Mouse (Mus musculus) right cerebral cortex, postnatal 10 days (tissue): ENCODE data around the gene Maco1.

Experiments
- DNase-seq, 2 experiments: peaks; one replicate each; pipeline ENCODE4 v3.0.0; 2021; ENCODE audit warnings: low spot score in 2 of 2

The Maco1 gene

DNA sequence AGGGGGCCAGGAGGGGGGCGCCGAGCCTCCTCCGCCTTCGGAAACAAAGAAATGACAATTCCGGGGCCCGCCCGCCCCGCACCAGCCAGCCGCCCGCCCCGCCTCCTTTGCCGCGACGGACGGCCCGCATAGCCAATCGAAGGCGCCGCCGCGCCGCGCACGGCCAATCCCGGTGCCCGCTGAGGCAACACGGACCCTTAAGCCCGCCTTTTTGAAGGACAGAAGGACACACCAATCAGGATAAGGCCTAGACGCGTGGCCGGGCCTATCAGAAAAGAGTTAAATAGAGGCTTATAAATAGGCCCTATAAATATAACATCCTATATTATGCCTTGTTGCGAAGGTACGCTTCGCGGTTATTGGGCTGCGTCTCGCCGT is at the start of gene Maco1:
TSS of gene Maco1 (minus strand) at position 87 of the 378 bp plus-strand sequence.
- peak; percentile 99 for DNase-seq

DNA sequence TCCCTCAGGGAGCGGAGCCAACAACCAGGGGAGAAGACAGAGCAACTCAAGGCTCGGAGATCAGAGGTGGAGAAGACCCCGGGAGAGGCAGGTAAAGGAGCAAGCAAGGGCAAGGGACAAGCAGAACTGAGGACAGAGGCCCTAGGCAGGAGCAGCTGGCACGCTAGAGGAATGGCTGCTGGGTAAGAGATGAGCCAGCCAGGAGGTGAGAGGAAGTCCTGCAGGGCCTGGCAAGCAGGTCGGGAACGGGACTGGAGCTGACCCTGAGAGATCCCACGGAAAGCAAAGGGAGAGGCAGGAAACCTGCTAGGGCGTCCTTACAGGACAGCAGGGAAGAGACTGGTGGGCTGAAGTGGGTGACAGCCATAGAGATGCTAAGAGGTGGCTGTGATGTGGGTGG is 48.0 kb upstream of the Maco1 start:
- no peak for DNase-seq

GRCm38 (mm10) chr4:134897256-134897655 is 44.1 kb upstream of the Maco1 start:
- DNase-seq: no peak

DNA sequence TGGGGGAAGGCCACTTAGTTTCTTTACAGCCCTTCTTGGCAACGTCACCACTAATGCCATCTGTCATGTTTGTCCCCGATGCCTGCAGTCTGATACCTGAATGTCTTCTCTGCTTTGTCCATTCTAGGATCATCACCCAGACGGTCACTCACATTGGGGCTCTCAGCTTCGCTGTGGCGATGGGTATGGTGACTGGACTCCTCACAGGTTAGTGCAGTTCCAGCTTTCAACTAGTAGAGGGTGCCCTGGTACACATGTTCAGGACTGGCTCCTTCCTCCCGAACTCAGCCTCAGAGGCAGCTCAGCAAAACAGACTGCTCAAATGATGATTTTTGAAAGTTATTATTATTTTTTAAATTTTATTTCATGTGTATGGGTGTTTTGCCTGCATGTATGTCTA is 39.0 kb upstream of the Maco1 start:
- DNase-seq: peak; percentile 67 to 77

DNA sequence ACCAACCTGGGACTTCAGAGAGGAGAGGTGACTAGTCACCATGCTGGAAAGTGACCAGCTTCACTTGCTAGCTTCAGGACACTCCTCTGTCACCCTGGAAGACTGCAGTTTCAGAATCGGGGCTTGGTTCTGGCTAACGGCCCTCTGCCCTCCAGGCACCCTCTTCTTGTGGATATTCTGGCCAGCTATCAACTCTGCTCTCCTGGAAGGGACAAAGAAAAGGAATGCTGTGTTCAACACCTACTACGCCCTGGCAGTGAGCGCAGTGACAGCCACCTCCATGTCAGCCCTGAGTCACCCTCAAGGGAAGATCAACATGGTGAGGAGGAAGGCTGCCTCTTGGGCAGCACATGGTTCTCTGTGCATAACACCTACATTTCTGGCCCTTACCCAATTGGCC is 31.2 kb upstream of the Maco1 start:
- DNase-seq: no peak

GRCm38 (mm10) chr4:134883808-134884207 is 30.7 kb upstream of the Maco1 start:
- DNase-seq: no peak

- no peak for DNase-seq
Observed at GRCm38 (mm10) chr4:134883266-134883665, 30.1 kb upstream of the Maco1 start.

DNA sequence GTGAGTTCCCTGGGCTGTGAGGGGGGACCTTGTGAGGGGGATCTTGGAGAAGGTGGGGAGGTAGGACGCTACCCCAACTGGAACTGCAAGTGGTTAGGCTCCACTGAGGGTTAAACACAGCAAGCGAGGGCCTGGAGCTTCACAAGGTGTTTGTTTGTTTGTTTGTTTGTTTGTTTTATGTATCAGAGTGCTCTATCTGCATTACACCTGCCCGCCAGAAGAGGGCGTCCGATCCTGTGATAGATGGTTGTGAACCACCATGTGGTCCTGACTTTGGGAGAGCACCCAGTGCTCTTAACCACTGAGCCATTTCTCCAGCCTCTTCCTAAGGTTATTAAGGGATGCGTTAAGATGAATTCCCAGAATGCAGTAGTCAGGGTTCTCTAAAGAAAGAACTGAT is 26.9 kb upstream of the Maco1 start:
- DNase-seq: no peak

GRCm38 (mm10) chr4:134879410-134879981 is 26.4 kb upstream of the Maco1 start:
- DNase-seq: peak; percentile 69 to 82

DNA sequence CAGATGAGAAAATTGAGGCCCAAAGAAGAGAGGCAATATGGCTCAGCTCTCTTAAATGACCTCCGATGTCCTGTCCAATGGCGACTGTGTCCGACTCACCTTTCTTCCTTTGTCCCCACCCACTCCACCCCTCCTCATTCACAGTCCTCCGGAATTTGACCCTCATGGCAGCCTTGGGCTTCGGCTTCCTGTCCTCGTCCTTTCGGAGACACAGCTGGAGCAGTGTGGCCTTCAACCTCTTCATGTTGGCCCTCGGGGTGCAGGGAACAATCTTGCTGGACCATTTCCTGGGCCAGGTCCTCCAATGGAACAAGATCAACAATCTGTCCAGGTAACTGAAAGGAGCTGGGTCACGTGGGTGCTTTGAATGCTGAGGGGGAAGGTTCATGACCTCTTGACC is 23.0 kb upstream of the Maco1 start:
- no peak for DNase-seq

GRCm38 (mm10) chr4:134871950-134872349 is 18.8 kb upstream of the Maco1 start:
- DNase-seq: no peak

DNA sequence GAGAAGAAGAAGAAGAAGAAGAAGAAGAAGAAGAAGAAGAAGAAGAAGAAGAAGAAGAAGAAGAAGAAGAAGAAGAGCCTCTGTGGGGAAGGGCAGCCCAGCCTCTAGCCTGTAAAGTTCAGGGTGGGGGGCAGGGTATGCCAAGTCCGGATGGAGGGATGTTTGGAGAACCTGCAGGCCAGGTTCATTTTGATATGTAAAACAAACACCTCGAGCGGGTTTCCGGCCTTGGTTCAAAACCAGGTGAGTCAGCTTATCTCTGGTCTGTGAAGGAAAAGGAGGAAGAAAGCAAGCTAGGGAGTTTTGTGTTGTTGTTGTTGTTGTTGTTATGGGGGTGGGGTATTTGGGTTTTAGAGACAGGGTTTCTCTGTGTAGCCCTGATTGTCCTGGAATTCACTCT is 18.3 kb upstream of the Maco1 start:
- no peak for DNase-seq

DNA sequence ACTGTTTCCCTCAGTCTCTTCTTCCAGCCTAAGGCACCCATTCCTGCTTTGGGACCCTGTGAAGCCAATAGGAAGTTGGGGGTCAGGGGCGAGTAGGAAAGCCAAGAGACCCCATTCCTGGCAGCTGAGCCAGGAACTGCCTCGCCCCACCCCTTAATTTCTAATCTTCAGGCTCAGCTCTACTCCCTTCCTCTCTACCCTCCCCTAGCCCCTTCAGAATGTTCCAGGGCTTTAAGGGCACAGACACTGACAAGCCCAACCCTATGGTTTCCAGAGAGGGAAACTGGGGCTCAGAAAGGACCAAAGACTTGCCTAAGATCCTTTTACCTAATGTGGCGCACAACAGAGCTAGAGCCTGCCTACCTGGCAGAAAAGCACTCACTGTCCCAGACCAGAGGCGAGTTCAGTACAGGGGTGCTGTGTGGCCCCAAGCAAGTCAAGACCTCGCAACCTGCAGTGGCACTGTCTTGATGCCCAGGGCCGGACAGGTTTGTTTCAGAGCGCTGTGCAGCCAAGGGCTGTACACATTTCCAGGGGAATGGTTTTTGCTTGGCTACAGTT is 16.8 kb upstream of the Maco1 start:
- DNase-seq: no peak

DNA sequence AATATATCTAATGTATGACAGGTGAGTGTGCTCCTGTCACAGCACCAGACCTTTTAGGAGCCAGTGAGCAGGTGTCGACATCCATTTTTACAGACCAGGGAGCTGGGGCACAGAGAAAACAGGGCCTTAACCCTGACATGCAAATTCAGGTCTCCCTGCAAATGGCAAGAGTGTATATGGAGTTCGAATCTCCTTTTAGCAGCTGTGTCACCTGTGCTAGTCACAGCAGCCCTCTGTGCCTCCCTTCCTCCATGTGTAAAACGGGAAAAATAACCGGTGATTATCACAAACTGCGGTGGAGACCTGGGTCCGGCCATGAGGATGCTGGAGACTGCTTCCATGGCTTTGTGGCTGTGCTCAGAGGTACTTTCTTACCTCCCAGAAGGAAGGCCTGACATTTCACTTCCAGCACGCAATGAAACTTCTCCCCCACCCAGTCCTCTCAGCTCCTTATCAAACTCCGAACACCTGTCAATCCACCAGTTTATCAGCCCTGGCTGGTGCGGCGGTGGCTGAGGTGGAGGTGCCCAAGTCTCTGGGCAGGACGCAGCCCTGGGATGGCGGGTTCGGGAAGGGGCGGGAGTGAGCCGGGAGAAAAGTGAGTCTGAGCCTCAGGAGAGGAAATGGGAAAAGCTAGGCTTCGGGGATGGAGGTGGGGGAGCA is 16.1 kb upstream of the Maco1 start:
- DNase-seq: no peak

DNA sequence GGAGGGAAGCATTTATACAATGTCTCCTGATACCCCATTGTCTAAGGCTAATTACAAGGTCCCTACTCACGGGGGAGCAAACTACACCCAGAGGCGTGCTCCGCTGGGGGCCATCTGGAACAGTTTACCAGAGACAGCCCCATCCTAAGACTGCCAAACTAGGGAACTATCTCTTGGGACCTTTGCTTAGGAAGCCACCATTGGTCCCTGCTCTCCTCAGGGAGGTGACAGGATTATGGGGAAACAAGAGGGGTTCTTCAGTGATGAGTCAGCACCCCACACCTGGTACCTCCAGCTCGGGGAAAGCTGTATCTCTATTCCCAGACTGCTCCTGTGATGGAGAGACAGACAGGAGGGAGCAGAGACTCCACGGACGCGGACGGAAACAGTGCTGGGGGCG is 15.3 kb upstream of the Maco1 start:
- no peak for DNase-seq

- DNase-seq: no peak
Observed at GRCm38 (mm10) chr4:134868065-134868464, 14.9 kb upstream of the Maco1 start.

GRCm38 (mm10) chr4:134867661-134868060 is 14.5 kb upstream of the Maco1 start:
- no peak for DNase-seq

DNA sequence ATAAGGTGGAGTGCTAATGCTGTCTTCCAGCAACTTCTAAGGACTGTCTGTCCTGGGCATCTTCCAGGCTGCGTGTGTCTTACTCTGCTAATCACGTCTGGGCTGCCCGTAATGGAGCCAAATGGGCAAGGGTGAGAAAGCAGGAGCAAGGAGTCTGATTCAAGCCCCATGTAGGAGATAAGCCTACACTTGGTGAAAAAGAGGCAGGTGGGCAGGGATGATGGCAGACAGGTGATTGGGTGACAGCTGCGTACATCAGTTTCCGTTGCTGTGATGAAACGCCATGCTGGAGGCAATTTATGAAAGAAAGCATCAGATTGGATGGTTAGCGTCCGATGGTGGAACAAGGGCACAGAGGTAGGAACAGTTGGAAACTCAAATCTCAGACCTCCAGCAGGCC is 14.1 kb upstream of the Maco1 start:
- DNase-seq: no peak

- no peak for DNase-seq
Observed at GRCm38 (mm10) chr4:134865789-134866188, 12.6 kb upstream of the Maco1 start.

DNA sequence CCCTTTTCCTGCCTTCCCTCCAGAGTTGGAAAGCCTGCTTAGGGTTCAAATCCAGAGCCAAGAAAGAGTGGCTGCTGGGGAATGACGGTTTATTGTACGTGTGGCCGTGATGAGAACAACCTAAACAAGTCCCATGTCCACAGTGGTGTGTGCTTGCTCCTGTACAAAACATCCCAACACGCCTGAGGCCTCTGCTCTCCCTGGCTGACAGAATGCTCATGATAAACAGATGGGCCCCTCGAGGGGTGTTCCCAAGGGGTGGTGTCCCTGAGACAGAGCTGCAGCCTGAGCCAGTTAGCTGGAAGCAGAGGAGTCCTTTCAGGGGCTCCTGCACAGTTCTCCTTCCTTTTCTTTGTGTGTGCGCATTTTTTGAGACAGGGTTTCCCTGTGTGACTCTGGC is 12.2 kb upstream of the Maco1 start:
- no peak for DNase-seq

DNA sequence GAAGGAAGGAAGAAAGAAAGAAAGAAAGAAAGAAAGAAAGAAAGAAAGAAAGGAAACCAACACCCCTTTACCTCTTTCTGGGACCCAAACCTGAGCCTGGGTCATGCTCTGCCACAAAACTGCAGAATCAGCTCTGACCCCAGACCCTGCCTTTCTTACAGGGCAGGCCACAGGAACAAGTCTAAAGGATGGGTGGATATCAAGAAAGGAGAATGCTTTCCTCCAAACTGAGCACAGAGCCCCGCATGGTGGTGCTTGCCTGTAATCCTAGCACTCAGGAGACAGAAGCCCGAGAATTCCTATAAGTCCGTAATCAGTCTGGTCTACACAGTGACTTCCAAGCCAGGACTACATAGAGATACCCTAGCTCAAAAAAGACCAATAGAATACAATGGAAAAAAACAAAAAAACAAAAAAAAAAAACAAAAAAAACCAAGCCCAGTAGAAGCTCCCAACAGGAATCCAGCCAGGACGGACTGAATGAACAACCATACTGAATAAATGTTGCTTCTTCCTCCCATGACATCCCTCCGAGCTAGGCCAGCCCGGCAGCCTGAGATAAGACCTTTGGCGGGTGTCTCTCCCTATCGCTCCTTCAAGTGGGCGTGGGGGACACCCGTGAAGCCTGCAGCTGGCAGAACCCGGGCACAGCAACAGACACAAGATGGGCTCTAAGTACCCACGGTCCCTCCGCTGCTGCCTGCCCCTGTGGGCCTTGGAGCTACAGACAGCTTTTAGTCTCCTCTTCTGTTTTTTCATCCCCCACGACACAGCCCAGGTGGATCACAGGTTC is 11.0 kb upstream of the Maco1 start, which contains the start of gene Rhd:
TSS of gene Rhd (plus strand) at position 600 of the 793 bp plus-strand sequence.
- DNase-seq: no peak

DNA sequence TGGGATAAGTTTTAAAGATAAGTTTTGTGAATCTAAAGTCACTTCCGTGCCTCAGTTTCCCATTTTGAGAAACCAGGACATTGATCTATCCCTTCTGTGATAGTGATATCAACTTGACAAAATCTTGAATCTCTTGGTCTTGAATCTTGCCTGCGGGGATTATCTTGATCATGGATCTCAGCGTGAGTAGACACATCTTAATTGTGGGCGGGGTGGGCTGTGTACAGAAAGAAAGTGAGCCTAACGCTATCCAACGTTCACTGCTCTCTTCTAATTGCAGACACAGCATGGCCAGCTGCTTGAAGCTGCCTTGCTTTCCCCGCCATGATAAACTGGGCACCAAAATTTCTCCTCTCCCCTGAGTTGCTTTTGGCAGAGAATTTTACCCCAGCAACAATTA is 9.9 kb upstream of the Maco1 start:
- no peak for DNase-seq

- DNase-seq: no peak
Observed at GRCm38 (mm10) chr4:134861884-134862283, 8.7 kb upstream of the Maco1 start.
